Mouse (Mus musculus): ENCODE data around the gene Snrnp25. TPM values are rescaled to one million over a fixed set of nuclear protein-coding genes. Genes with fewer than 3 reads are reported as not detected.

The Snrnp25 gene
- polyA plus RNA-seq, 1 experiment from 2014 or later = 120 TPM

GRCm38 (mm10) chr11:32220607-32221224, 15.5 kb downstream of the Snrnp25 start:
- DNase-seq (ENCODE audit: extremely low spot score, low spot score) = no peak
- peak overlapping the region; percentile 85 for H3K27ac ChIP-seq
- 35% methylated on average over 10 of the region's 10 CpGs for WGBS
- H3K4me3 ChIP-seq = peak overlapping the region; percentile 88
- peaks cover 71% of the 10 kb centered on the region for H3K4me1 ChIP-seq
- H3K27me3 ChIP-seq (ENCODE audit: poor library complexity, severe bottlenecking) = peaks cover 33% of the 10 kb centered on the region
- no peaks in the 10 kb centered on the region for H3K9me3 ChIP-seq
- peaks cover 3% of the 10 kb centered on the region for H3K36me3 ChIP-seq (replicated peaks)

DNA sequence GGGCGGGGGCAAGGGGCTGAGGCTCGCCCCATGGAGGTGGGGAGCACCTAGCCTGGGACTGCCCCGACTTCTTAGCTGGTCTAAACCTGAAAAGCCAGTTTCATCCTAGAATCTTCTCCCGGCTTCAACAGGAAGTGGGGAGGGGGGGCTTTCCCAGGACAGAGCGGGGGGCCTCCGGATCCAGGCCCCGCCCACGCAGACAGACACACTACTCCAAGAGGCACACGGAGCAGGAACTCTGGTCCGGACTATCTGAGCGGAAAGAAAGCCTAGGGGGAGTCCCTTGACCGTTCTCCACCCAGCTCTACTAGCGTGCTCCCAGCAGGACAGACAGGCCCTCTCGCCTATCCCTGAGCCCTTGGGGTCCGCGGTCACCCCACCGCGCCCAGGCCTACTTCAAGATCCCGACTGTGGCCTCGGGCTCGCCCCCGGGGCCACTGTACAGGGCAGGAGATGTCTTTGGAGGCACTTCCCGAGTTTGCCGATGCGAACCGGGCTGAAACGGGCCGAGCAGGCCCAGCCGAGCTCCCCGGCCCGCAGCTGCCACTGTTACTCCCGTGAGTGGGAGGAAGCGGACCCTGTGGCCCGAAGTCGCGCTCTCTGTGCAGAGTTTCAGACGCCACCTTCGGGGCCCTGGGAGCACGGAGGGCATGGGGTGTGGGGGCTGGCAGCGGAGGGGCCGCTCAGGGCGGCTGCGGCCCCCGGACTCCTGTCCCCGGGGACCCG, 16.2 kb downstream of the Snrnp25 start:
- under 1% methylated on average over 46 of the region's 46 CpGs for WGBS
- Histone ChIP-seq H3K36me3 (replicated peaks) (no peaks in the 10 kb centered on the region), H3K27me3 (ENCODE audit: poor library complexity, severe bottlenecking) (peaks cover 33% of the 10 kb centered on the region), H3K27ac (peak overlapping the region; percentile 85), H3K9me3 (no peaks in the 10 kb centered on the region), H3K4me1 (peaks cover 78% of the 10 kb centered on the region), H3K4me3 (peak overlapping the region; percentile 88)
- DNase-seq (ENCODE audit: extremely low spot score, low spot score) = peak; percentile 64

- H3K9me3 ChIP-seq = no peaks in the 10 kb centered on the region
- WGBS = under 1% methylated on average over 72 of the region's 72 CpGs
- H3K27ac ChIP-seq = peak within 1 kb of the TSS; percentile 85
- H3K27me3 ChIP-seq (ENCODE audit: poor library complexity, severe bottlenecking) = peaks cover 33% of the 10 kb centered on the region
- DNase-seq (ENCODE audit: extremely low spot score, low spot score) = peak; percentile 56
- H3K4me3 ChIP-seq = peak within 1 kb of the TSS; percentile 88
- peaks cover 84% of the 10 kb centered on the region for H3K4me1 ChIP-seq
- no peaks in the 10 kb centered on the region for H3K36me3 ChIP-seq (replicated peaks)
Measured at GRCm38 (mm10) chr11:32221951-32222409, 16.8 kb downstream of the Snrnp25 start, which contains the start of gene Rhbdf1. Gene Rhbdf1 (minus strand): TSS chr11:32222300.

- Histone ChIP-seq H3K9me3 (no peaks in the 10 kb centered on the region), H3K36me3 (replicated peaks) (no peaks in the 10 kb centered on the region), H3K4me3 (peak overlapping the region; percentile 88), H3K27ac (peak overlapping the region; percentile 85), H3K4me1 (peaks cover 90% of the 10 kb centered on the region), H3K27me3 (ENCODE audit: poor library complexity, severe bottlenecking) (peaks cover 33% of the 10 kb centered on the region)
- DNase-seq (ENCODE audit: extremely low spot score, low spot score) = no peak
- 10% methylated on average over 21 of the region's 21 CpGs for WGBS
Measured at GRCm38 (mm10) chr11:32222570-32223194, 17.5 kb downstream of the Snrnp25 start.

DNA sequence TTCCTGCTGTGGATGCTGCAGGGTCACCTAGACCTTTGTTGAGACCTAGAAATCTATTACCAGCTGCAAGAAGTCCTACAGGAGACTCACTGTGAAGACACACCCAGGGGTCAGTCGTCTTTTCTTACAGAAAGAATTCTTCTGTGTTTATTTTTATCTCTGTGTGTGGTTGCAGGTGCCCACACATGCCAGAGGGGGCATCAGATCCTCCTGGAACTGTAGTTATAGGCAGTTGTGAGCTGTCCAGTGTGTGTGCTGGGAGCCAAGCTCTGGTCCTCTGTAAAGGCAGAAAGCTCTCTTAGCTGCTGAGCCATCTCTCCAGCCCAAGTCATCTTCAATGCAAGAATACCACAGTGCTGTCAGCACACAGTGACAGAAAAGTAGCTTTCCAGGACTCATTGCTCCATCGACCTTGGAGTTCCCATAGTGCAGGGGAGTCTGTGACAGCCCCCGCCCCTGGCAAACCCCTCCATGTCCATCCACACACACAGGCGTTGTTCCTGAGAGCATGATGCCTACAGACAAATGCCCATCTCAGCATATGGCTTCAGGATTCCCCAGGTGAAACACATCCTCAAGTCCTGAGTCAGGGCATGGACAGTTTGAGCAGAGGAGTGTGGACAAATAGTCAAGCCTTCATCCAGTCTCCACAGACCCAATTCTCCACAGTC, 18.2 kb downstream of the Snrnp25 start:
- H3K4me1 ChIP-seq = peaks cover 83% of the 10 kb centered on the region
- H3K4me3 ChIP-seq = 0 out of 2 replicates have a peak overlapping the region, but pooled peaks have one; percentile 88
- H3K27me3 ChIP-seq (ENCODE audit: poor library complexity, severe bottlenecking) = peaks cover 33% of the 10 kb centered on the region
- DNase-seq (ENCODE audit: extremely low spot score, low spot score) = no peak
- 74% methylated on average over 4 of the region's 4 CpGs for WGBS
- no peak overlapping the region for H3K27ac ChIP-seq
- H3K9me3 ChIP-seq = no peaks in the 10 kb centered on the region
- H3K36me3 ChIP-seq (replicated peaks) = peaks cover 6% of the 10 kb centered on the region; the same call in 1 of the 2 replicates

- peaks cover 33% of the 10 kb centered on the region for H3K27me3 ChIP-seq (ENCODE audit: poor library complexity, severe bottlenecking)
- no peak overlapping the region for H3K4me3 ChIP-seq
- peak overlapping the region; percentile 93 for H3K27ac ChIP-seq
- 32% methylated on average over 4 of the region's 4 CpGs for WGBS
- H3K9me3 ChIP-seq = no peaks in the 10 kb centered on the region
- DNase-seq (ENCODE audit: extremely low spot score, low spot score) = no peak
- peaks cover 72% of the 10 kb centered on the region for H3K4me1 ChIP-seq
- peaks cover 16% of the 10 kb centered on the region for H3K36me3 ChIP-seq (replicated peaks)
Measured at GRCm38 (mm10) chr11:32224468-32225139, 19.4 kb downstream of the Snrnp25 start.

- Histone ChIP-seq H3K4me1 (peaks cover 63% of the 10 kb centered on the region), H3K4me3 (peak overlapping the region; percentile 82; the same call in 1 of the 2 replicates), H3K27ac (peak overlapping the region; percentile 93), H3K9me3 (no peaks in the 10 kb centered on the region), H3K36me3 (replicated peaks) (peaks cover 25% of the 10 kb centered on the region), H3K27me3 (ENCODE audit: poor library complexity, severe bottlenecking) (peaks cover 31% of the 10 kb centered on the region)
- 65% methylated on average over 7 of the region's 7 CpGs for WGBS
- DNase-seq (ENCODE audit: extremely low spot score, low spot score) = no peak
Measured at GRCm38 (mm10) chr11:32225222-32226104, 20.2 kb downstream of the Snrnp25 start.

DNA sequence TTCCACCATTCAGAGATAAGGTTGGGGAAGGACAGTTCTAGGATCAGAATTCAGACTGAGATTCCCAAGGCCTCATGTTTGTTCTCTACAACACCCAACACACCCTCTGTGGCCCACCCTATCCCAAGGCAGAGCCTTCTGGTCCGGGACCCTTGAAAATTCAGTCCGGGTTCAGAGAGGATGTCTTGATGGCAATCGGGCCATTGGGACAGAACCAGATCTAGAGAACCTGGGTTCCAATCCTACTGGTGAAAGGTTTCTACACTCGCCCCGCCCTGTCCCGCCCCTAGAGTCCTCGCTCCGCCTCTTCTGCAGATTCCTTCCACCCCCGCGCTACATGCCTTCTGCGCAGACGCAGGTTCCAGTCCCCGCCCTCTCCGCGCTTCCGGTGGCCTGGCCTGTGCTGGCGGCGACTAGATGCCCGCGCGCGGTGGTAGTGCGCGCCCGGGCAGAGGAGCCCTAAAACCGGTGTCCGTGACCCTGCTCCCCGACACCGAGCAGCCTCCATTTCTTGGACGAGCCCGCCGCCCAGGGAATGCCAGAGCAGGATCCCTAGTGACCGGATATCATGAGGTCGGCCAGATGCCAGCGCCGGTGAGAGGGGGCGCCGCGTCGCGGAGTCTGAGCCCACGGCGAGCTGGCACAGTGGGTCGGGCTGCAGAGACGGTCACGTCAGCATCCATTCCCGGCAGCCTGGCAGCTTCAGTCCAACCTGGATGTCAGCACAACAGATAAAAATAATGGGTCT, 21.1 kb downstream of the Snrnp25 start, which contains the start of gene Mpg:
Gene Mpg (plus strand): TSS at position 382 of the 748 bp plus-strand sequence.
- DNase-seq (ENCODE audit: extremely low spot score, low spot score) = peak; percentile 85
- H3K27me3 ChIP-seq (ENCODE audit: poor library complexity, severe bottlenecking) = peaks cover 26% of the 10 kb centered on the region
- no peaks in the 10 kb centered on the region for H3K9me3 ChIP-seq
- peak within 1 kb of the TSS; percentile 82 for H3K4me3 ChIP-seq
- peaks cover 33% of the 10 kb centered on the region for H3K36me3 ChIP-seq (replicated peaks)
- H3K4me1 ChIP-seq = peaks cover 55% of the 10 kb centered on the region
- peak within 1 kb of the TSS; percentile 93 for H3K27ac ChIP-seq
- WGBS = 3% methylated on average over 47 of the region's 47 CpGs

DNA sequence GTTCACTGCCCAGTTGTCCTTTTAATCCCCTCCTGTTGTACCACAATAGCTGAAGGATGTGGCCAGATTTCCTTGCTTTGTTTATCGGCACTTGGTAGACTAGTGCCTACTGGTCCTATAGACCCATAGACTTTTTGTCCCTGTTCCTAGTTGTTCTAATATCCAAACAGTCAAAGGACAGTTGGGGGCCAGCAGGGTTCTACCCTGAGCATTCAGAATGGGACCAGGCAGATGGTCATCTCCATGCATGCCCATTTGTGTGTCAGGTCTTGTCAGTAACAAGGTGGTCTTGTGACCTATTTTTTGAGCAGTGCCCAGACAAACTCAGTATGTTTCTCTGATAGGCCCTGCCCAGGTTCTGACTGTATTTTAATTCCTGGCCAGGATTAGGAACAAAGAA, 21.8 kb downstream of the Snrnp25 start:
- H3K27me3 ChIP-seq (ENCODE audit: poor library complexity, severe bottlenecking) = peaks cover 25% of the 10 kb centered on the region
- peaks cover 47% of the 10 kb centered on the region for H3K4me1 ChIP-seq
- DNase-seq (ENCODE audit: extremely low spot score, low spot score) = no peak
- H3K27ac ChIP-seq = peak overlapping the region; percentile 93
- peaks cover 41% of the 10 kb centered on the region for H3K36me3 ChIP-seq (replicated peaks)
- H3K4me3 ChIP-seq = peak overlapping the region; percentile 82
- 32% methylated on average over 1 of the region's 1 CpGs for WGBS
- no peaks in the 10 kb centered on the region for H3K9me3 ChIP-seq

DNA sequence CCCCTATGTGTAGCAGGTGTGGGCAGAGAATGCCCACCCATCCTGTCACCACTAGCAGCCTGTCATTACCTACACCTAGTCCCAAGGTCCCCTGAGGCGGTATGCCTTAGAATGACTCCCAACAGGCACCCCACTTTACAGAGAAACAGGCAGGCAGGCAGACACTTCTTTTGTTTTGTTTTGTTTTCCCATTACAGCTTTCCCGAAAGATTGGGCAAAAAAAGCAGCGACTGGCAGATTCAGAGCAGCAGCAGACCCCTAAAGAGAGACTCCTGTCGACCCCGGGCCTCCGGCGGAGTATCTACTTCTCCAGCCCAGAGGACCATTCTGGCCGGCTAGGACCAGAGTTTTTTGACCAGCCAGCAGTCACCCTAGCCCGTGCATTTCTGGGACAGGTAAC, 22.3 kb downstream of the Snrnp25 start:
- peak overlapping the region; percentile 93; the same call in 1 of the 2 replicates for H3K27ac ChIP-seq
- WGBS = 88% methylated on average over 9 of the region's 9 CpGs

More for the DNA sequence above, 22.3 kb downstream of the Snrnp25 start:
- H3K4me3 ChIP-seq = peak overlapping the region; percentile 82
- H3K9me3 ChIP-seq = no peaks in the 10 kb centered on the region
- DNase-seq (ENCODE audit: extremely low spot score, low spot score) = no peak
- peaks cover 46% of the 10 kb centered on the region for H3K36me3 ChIP-seq (replicated peaks)
- peaks cover 20% of the 10 kb centered on the region for H3K27me3 ChIP-seq (ENCODE audit: poor library complexity, severe bottlenecking)
- H3K4me1 ChIP-seq = peaks cover 42% of the 10 kb centered on the region
